Mouse (Mus musculus): ENCODE results near the gene Arl14ep.
A peak's percentile ranks its signal among the peaks of the same experiment; 100 is the strongest.

GRCm38 (mm10) chr2:106960237-106960636, 14.0 kb downstream of the Arl14ep start:
- peak; percentile 48 for TF ChIP-seq CTCF (IDR thresholded peaks at IDR 0.05; ENCODE audit: low read depth)
- no peak for TF ChIP-seq EP300 (IDR thresholded peaks at IDR 0.05; ENCODE audit: low read depth)

Data from liver, postnatal 0 days (tissue).